Mouse (Mus musculus): Measurements from ENCODE around the gene Acap1. TPM values are rescaled to one million over a fixed set of nuclear protein-coding genes. Genes with fewer than 3 reads are reported as not detected.
"Not testable (repeated sequence)": the region's sequence is repeated elsewhere in the genome, so short reads cannot be mapped to it uniquely, and the experiment has no call there.

The Acap1 gene
- total RNA-seq (2021), result under 1 TPM; 0.78 to 0.89 TPM

DNA sequence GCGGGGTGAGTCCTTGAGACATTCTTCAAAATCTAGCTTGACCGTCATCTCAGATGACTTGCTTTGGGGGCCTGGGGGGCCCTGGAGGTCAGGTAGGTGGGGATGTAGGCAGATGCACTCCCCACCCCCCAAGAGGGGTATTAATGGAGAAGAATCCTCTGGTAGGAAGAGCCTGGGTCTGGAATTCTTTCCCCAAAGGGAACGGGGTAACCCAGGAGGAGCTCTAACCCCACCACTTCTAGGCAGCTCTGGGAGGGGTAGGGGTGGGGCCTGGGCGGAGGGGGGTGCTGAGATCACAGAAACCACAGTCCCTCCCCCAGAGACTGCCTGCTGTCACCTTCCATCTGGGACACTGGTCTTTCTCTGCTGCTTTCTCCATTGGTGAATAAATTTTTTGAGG is at the start of gene Acap1:
Gene Acap1 (minus strand): TSS at position 249 of the 400 bp plus-strand sequence.
- intact Hi-C loops (cut with DNase I), result no loop called here
- no peak for DNase-seq

GRCm38 (mm10) chr11:69940962-69941361 is 45.6 kb upstream of the Acap1 start:
- intact Hi-C loops (cut with DNase I), result no loop called here
- no peak for DNase-seq

GRCm38 (mm10) chr11:69939731-69940130 is 44.4 kb upstream of the Acap1 start:
- no peak for DNase-seq
- intact Hi-C loops (cut with DNase I), result loop anchor here (10.0 kb wide), 1 partner anchor 275 kb away; the partner anchor contains the start of gene Slc16a11

GRCm38 (mm10) chr11:69939181-69939580 is 43.8 kb upstream of the Acap1 start:
- DNase-seq, result peak in 1 of 2 experiments; percentile 22
- intact Hi-C loops (cut with DNase I), result loop anchor here (10.0 kb wide), 1 partner anchor 276 kb away; the partner anchor contains the start of gene Slc16a11

- intact Hi-C loops (cut with DNase I), result loop anchor here (10.0 kb wide), 1 partner anchor 276 kb away; the partner anchor contains the start of gene Slc16a11
Observed at GRCm38 (mm10) chr11:69938401-69938979, 43.2 kb upstream of the Acap1 start.

GRCm38 (mm10) chr11:69937834-69938233 is 42.5 kb upstream of the Acap1 start:
- peak in 1 of 2 experiments; percentile 24 for DNase-seq
- intact Hi-C loops (cut with DNase I), result loop anchor here (1.0 to 10.0 kb wide), 2 partner anchors 8 to 277 kb away; partner anchors contain the start of gene Slc16a11

More at GRCm38 (mm10) chr11:69938401-69938979, 43.2 kb upstream of the Acap1 start:
- no peak for DNase-seq

- DNase-seq, result peak; percentile 65 to 69
- intact Hi-C loops (cut with DNase I), result loop anchor here (1.0 to 10.0 kb wide), 2 partner anchors 9 to 277 kb away; partner anchors contain the start of gene Slc16a11
Observed at GRCm38 (mm10) chr11:69937385-69937784, 42.0 kb upstream of the Acap1 start.

- no peak for DNase-seq
- intact Hi-C loops (cut with DNase I), result loop anchor here (1.0 to 10.0 kb wide), 2 partner anchors 9 to 278 kb away; partner anchors contain the start of gene Slc16a11
Observed at GRCm38 (mm10) chr11:69936714-69937347, 41.5 kb upstream of the Acap1 start.

DNA sequence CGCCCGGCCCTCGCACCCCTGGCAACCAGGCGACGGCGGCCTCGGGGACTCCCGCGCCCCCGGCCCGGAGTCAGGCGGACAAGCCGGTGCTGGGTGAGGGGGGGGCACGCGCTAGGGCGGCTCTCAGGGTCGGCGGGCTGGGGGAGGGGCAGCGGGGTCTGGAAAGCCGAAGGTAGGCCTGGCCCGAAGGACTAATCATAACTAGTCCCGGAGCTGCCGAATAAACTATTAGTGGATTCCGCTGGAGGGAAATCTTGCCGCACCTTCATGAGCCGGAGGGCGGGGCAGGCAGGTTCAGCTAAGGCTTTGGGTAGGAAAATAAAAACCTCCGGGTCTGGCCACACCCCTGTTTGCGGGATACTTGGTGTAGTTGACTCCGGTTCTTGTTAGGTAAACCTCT is 40.8 kb upstream of the Acap1 start:
- DNase-seq, result no peak
- intact Hi-C loops (cut with DNase I), result loop anchor here (10.0 kb wide), 1 partner anchor 279 kb away; the partner anchor contains the start of gene Slc16a11

DNA sequence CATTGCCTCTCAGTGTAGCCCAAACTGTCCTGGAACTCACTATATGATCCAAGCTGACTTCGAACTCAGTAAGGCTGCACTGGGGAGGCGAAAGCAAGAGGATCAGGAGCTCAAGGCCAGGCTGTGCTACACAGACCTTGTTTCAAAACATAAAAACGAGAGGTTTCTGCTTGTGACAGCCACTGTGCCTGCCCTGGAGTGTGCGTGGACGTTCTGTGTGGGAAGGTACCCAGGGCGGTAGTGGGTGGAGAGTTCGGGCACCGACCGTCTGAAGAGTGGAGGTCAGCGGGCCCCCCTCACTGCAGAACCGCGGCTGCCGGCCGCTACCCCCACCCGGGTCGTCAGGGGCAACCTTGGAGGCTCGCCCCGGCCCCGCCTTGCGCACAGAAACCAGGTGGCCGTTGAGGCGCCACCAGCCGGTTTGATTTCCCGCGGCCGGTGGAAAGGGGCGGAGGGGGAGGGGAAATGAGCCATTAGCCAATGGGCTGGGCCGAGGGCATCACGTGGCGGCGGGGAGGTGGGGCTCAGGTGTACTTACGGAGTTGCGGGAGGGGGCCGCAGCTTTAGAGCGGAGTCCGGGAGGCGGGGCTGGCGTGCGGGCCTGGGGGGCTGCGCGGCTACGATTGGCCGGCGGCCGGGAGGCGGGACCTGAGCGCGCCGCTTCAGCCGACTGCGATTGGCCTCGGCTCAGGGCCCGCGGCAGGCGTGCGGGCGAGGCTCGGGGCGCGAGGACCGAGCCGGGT is 40.0 kb upstream of the Acap1 start, which contains the start of gene Ybx2:
Gene Ybx2 (plus strand): TSS at position 660 of the 743 bp plus-strand sequence.
- peak; percentile 82 to 85 for DNase-seq
- intact Hi-C loops (cut with DNase I), result loop anchor here (2.0 to 10.0 kb wide), 2 partner anchors 79 to 279 kb away; partner anchors contain the start of genes Acadvl and Slc16a11

DNA sequence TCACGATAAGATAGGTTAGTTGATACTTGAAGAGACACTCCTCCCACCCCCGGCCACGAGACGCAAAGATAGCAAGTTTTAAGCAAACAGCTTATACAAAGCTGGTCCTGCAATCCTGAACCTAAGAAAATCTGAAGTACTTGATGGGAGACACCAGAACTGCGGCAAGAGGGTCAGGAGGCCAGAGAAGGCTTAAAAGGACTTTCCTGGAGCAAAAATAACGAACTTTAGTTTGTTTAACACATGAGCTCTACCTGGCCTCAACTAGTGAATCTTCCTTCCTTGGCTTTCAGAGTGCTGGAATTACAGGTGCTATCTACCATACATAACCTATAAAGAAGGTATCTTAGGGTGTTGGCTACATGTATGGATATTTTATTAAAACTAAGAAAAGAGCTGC is 39.3 kb upstream of the Acap1 start:
- DNase-seq, result no peak
- intact Hi-C loops (cut with DNase I), result loop anchor here (1.0 to 10.0 kb wide), 3 partner anchors 15 to 280 kb away; partner anchors contain the start of genes Acadvl and Slc16a11

DNA sequence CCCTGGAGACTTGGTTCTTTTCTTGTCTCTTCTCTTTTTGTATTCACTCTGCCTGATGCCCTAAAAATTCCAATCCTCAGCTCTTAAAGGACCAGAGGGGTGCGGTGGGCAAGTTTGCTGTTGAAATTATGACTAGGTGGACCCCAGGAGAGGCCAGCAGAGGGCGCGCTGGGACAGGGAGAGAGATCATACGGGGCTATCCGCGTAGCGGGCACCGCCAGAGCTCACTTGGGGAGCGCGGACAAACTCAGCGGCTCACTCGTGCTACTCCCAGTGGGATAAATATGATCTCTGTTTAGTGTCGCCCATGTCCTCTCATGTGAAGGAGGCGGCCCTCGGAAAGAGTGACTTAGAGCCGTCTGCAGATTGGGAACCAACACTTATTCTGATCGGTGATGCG is 38.8 kb upstream of the Acap1 start:
- DNase-seq, result peak; percentile 95 to 98
- intact Hi-C loops (cut with DNase I), result loop anchor here (1.0 to 10.0 kb wide), 3 partner anchors 15 to 281 kb away; partner anchors contain the start of genes Acadvl and Slc16a11

GRCm38 (mm10) chr11:69933066-69933465 is 37.7 kb upstream of the Acap1 start:
- intact Hi-C loops (cut with DNase I), result loop anchor here (10.0 kb wide), 1 partner anchor 282 kb away; the partner anchor contains the start of gene Slc16a11
- no peak for DNase-seq

DNA sequence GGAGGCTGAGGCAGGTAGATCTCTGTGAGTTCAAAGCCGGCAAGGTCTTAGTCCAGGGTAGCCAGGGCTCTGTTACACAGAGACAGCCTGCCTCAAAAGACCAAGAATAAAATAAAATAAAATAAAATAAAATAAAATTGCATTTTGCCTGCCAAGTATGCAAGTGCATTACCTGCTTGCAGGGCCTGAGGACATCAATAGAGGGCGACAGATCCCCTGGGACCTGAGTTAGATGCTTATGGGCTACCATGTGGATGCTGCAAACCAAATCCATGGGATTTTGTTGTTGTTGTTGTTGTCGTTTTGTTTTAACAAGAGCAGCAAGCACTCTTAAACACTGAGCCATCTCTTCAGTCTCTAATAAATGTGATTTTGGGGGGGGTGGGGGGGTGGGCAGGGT is 36.9 kb upstream of the Acap1 start:
- intact Hi-C loops (cut with DNase I), result loop anchor here (10.0 kb wide), 1 partner anchor 283 kb away; the partner anchor contains the start of gene Slc16a11
- DNase-seq, result no peak

GRCm38 (mm10) chr11:69931769-69932168 is 36.4 kb upstream of the Acap1 start:
- no peak for DNase-seq
- intact Hi-C loops (cut with DNase I), result loop anchor here (10.0 kb wide), 1 partner anchor 283 kb away; the partner anchor contains the start of gene Slc16a11

DNA sequence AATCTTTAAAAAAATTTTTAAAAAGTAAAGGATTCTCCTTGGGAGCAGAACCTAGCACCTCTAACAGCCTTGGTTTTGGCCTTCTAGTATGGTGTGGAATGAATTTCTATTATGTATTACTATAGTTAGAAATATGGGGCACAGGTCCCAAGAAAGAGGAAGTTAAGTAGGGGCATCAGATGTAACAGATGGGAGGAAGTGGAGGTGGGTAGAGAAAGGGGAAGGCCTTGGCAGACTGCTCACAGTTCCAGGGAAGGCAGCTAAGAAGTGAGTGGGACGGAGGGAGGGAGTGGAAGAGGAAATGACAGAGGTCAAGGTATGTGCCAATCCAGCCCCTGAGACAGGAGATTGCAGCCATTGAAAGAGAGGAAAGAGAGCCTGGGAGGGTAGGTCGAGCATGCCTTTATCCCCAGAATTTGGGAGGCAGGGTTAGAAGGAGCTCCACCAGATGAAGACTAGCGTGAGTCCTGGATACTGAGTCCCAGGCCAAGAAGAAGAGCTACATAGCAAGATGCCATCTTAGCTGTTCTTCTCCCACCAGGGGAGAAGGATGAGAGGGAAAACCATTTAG is 35.7 kb upstream of the Acap1 start:
- intact Hi-C loops (cut with DNase I), result loop anchor here (10.0 kb wide), 1 partner anchor 284 kb away; the partner anchor contains the start of gene Slc16a11
- DNase-seq, result no peak

GRCm38 (mm10) chr11:69930176-69930575 is 34.8 kb upstream of the Acap1 start:
- intact Hi-C loops (cut with DNase I), result loop anchor here (10.0 kb wide), 1 partner anchor 285 kb away; the partner anchor contains the start of gene Slc16a11
- not testable (repeated sequence) for DNase-seq

- no peak for DNase-seq
Observed at GRCm38 (mm10) chr11:69929712-69930111, 34.4 kb upstream of the Acap1 start.

GRCm38 (mm10) chr11:69927501-69927900 is 32.2 kb upstream of the Acap1 start:
- DNase-seq, result no peak
- intact Hi-C loops (cut with DNase I), result no loop called here

More at GRCm38 (mm10) chr11:69929712-69930111, 34.4 kb upstream of the Acap1 start:
- intact Hi-C loops (cut with DNase I), result loop anchor here (10.0 kb wide), 1 partner anchor 285 kb away; the partner anchor contains the start of gene Slc16a11

- DNase-seq, result no peak
- intact Hi-C loops (cut with DNase I), result no loop called here
Observed at GRCm38 (mm10) chr11:69922796-69923195, 27.5 kb upstream of the Acap1 start.
